Mouse (Mus musculus) cerebellum, adult 8-10 months (tissue): Measurements from ENCODE around the gene Nap1l4.

Experiments
- DNase-seq: peaks from one replicate; pipeline ENCODE4 v3.0.0; 2022

Nap1l4 gene

GRCm38 (mm10) chr7:143475876-143476275, 73.0 kb downstream of the Nap1l4 start:
- DNase-seq: no peak

- no peak for DNase-seq
Measured at GRCm38 (mm10) chr7:143474811-143475210, 74.1 kb downstream of the Nap1l4 start.

- no peak for DNase-seq
Measured at GRCm38 (mm10) chr7:143473347-143474101, 75.4 kb downstream of the Nap1l4 start, which contains the start of gene Slc22a18. Gene Slc22a18 (plus strand): TSS chr7:143473736.

- peak; percentile 60 for DNase-seq
Measured at GRCm38 (mm10) chr7:143469946-143470345, 79.0 kb downstream of the Nap1l4 start.

GRCm38 (mm10) chr7:143467714-143468113, 81.2 kb downstream of the Nap1l4 start:
- DNase-seq: no peak

GRCm38 (mm10) chr7:143466099-143466677, 82.7 kb downstream of the Nap1l4 start:
- peak; percentile 72 for DNase-seq

GRCm38 (mm10) chr7:143464811-143465560, 83.9 kb downstream of the Nap1l4 start:
- DNase-seq: no peak

- peak; percentile 80 for DNase-seq
Measured at GRCm38 (mm10) chr7:143463865-143464415, 85.0 kb downstream of the Nap1l4 start.
